Mouse (Mus musculus) kidney, embryonic 14.5 days (tissue): ENCODE measurements around the gene Myo18a. TPM values are rescaled to one million over a fixed set of nuclear protein-coding genes. Genes with fewer than 3 reads are reported as not detected.
"Not testable (repeated sequence)": the region's sequence is repeated elsewhere in the genome, so short reads cannot be mapped to it uniquely, and the experiment has no call there.

Experiments used
- ATAC-seq: fragments of 200-750 bp; cut with Nextera tagmentation; 2 replicates; pipeline ENCODE4 v1.8.0; 2017; ENCODE audit warnings: moderate number of reproducible peaks, mild to moderate bottlenecking, moderate TSS enrichment, moderate library complexity; ENCODE audit not compliant: low FRiP score, low TSS enrichment
- H3K27ac ChIP-seq: fragments of 300-500 bp; sonication (generic); 2 replicates; pipeline ENCODE4 v1.5.1; 2014; ENCODE audit warnings: low read depth, mild to moderate bottlenecking, low read length, moderate library complexity, mixed read lengths
- H3K27me3 ChIP-seq: fragments of 300-500 bp; sonication (generic); 2 replicates; pipeline ENCODE4 v1.6.1; 2014; ENCODE audit warnings: mild to moderate bottlenecking, low read length; ENCODE audit not compliant: control insufficient read depth, insufficient read depth
- H3K36me3 ChIP-seq: fragments of 300-500 bp; sonication (generic); 2 replicates; pipeline ENCODE4 v1.6.1; 2014; ENCODE audit warnings: low read length, mixed read lengths; ENCODE audit not compliant: control insufficient read depth, insufficient read depth
- H3K4me1 ChIP-seq: fragments of 300-500 bp; sonication (generic); 2 replicates; pipeline ENCODE4 v1.6.1; 2014; ENCODE audit warnings: low read length, mixed read lengths; ENCODE audit not compliant: control insufficient read depth, insufficient read depth
- H3K4me2 ChIP-seq: fragments of 300-500 bp; sonication (generic); replicated peaks from 2 replicates; pipeline ENCODE4 v1.6.1; 2014; ENCODE audit warnings: low read depth, mild to moderate bottlenecking, low read length
- H3K4me3 ChIP-seq: fragments of 300-500 bp; sonication (generic); 2 replicates; pipeline ENCODE4 v1.5.1; 2014; ENCODE audit warnings: mild to moderate bottlenecking, low read length
- H3K9ac ChIP-seq: fragments of 300-500 bp; sonication (generic); 2 replicates; pipeline ENCODE4 v1.6.1; 2014; ENCODE audit warnings: low read depth, mild to moderate bottlenecking, low read length, moderate library complexity
- H3K9me3 ChIP-seq: fragments of 300-500 bp; sonication (generic); 2 replicates; pipeline ENCODE4 v1.6.1; 2016; ENCODE audit warnings: low read length; ENCODE audit not compliant: control insufficient read depth
- WGBS: fragments of 180-500 bp; shearing (Covaris S2); extraction: QIAGEN DNeasy Blood & Tissue Kit; methylation state at CpG from one replicate; pipeline ENCODE4 v1.1.7; 2014; 5-methylcytosine and 5-hydroxymethylcytosine counted together
- polyA plus RNA-seq: library from polyadenylated mRNA; unstranded; fragments of >200 nt; fragmentation: Nextera tagmentation; extraction: Ambion mirVana; gene quantifications from 2 replicates; pipeline ENCODE4 v1.2.1, GENCODE M21; 2014

Gene Myo18a
- polyA plus RNA-seq, 1 experiment from 2014 or later, result 21.1 TPM

- ATAC-seq, result no peak
- Histone ChIP-seq H3K4me2 (no peak overlapping the region), H3K27ac (no peak overlapping the region), H3K9ac (no peak overlapping the region), H3K9me3 (no peaks in the 10 kb centered on the region), H3K27me3 (no peaks in the 10 kb centered on the region), H3K4me3 (no peak overlapping the region), H3K4me1 (no peaks in the 10 kb centered on the region), H3K36me3 (no peaks in the 10 kb centered on the region)
- 29% methylated on average over 6 of the region's 6 CpGs for WGBS
Measured at GRCm38 (mm10) chr11:77743966-77744365, 19.1 kb upstream of the Myo18a start.

GRCm38 (mm10) chr11:77746652-77747051 lies 16.4 kb upstream of the Myo18a start:
- no peaks in the 10 kb centered on the region for H3K9me3 ChIP-seq
- H3K27ac ChIP-seq, result no peak overlapping the region
- ATAC-seq, result no peak
- WGBS, result 94% methylated on average over 4 of the region's 4 CpGs
- no peaks in the 10 kb centered on the region for H3K27me3 ChIP-seq
- H3K4me3 ChIP-seq, result no peak overlapping the region
- H3K4me2 ChIP-seq, result no peak overlapping the region
- H3K4me1 ChIP-seq, result no peaks in the 10 kb centered on the region
- H3K9ac ChIP-seq, result no peak overlapping the region
- H3K36me3 ChIP-seq, result no peaks in the 10 kb centered on the region

GRCm38 (mm10) chr11:77747103-77747502 lies 15.9 kb upstream of the Myo18a start:
- not testable (repeated sequence) for ATAC-seq, H3K27ac ChIP-seq, H3K4me2 ChIP-seq, H3K9ac ChIP-seq, H3K4me3 ChIP-seq, H3K9me3 ChIP-seq, H3K27me3 ChIP-seq, H3K4me1 ChIP-seq, H3K36me3 ChIP-seq
- WGBS, result 97% methylated on average over 13 of the region's 15 CpGs

- Histone ChIP-seq H3K27ac (no peak overlapping the region), H3K4me2 (no peak overlapping the region), H3K9ac (no peak overlapping the region), H3K36me3 (no peaks in the 10 kb centered on the region), H3K27me3 (no peaks in the 10 kb centered on the region), H3K4me1 (no peaks in the 10 kb centered on the region), H3K4me3 (no peak overlapping the region), H3K9me3 (no peaks in the 10 kb centered on the region)
- ATAC-seq, result no peak
- WGBS, result 82% methylated on average over 5 of the region's 5 CpGs
Measured at GRCm38 (mm10) chr11:77748996-77749395, 14.1 kb upstream of the Myo18a start.

GRCm38 (mm10) chr11:77752525-77752924 lies 10.5 kb upstream of the Myo18a start:
- no peak overlapping the region for H3K4me2 ChIP-seq
- no peak overlapping the region for H3K27ac ChIP-seq
- no peaks in the 10 kb centered on the region for H3K9me3 ChIP-seq
- no peak overlapping the region for H3K4me3 ChIP-seq
- WGBS, result 81% methylated on average over 5 of the region's 5 CpGs
- no peak overlapping the region for H3K9ac ChIP-seq
- no peaks in the 10 kb centered on the region for H3K4me1 ChIP-seq
- no peak for ATAC-seq
- H3K27me3 ChIP-seq, result no peaks in the 10 kb centered on the region
- H3K36me3 ChIP-seq, result no peaks in the 10 kb centered on the region

GRCm38 (mm10) chr11:77753469-77753868 lies 9.6 kb upstream of the Myo18a start:
- Histone ChIP-seq H3K4me3 (no peak overlapping the region), H3K36me3 (no peaks in the 10 kb centered on the region), H3K27me3 (no peaks in the 10 kb centered on the region), H3K9ac (no peak overlapping the region), H3K27ac (no peak overlapping the region), H3K4me2 (no peak overlapping the region), H3K9me3 (no peaks in the 10 kb centered on the region), H3K4me1 (no peaks in the 10 kb centered on the region)
- 61% methylated on average over 3 of the region's 3 CpGs for WGBS
- ATAC-seq, result no peak

GRCm38 (mm10) chr11:77760031-77760430 lies 3.0 kb upstream of the Myo18a start:
- Histone ChIP-seq H3K36me3 (no peaks in the 10 kb centered on the region), H3K27me3 (no peaks in the 10 kb centered on the region), H3K9me3 (no peaks in the 10 kb centered on the region; the same call in 1 of the 2 replicates), H3K4me2 (no peak overlapping the region), H3K27ac (no peak overlapping the region), H3K9ac (no peak overlapping the region), H3K4me1 (peaks cover 12% of the 10 kb centered on the region), H3K4me3 (no peak overlapping the region)
- 85% methylated on average over 4 of the region's 4 CpGs for WGBS
- no peak for ATAC-seq

- ATAC-seq, result peak; percentile 28; the same call in 1 of the 2 replicates
- Histone ChIP-seq H3K36me3 (no peaks in the 10 kb centered on the region), H3K27ac (peak overlapping the region; percentile 77), H3K9ac (peak overlapping the region; percentile 87), H3K4me2 (peak overlapping the region; percentile 87), H3K9me3 (no peaks in the 10 kb centered on the region; the same call in 1 of the 2 replicates), H3K4me1 (peaks cover 35% of the 10 kb centered on the region), H3K4me3 (peak overlapping the region; percentile 86), H3K27me3 (no peaks in the 10 kb centered on the region)
- 6% methylated on average over 21 of the region's 26 CpGs for WGBS
Measured at GRCm38 (mm10) chr11:77763673-77764340, 761 bp downstream of the Myo18a start.

- no peak for ATAC-seq
- peak overlapping the region; percentile 78; the same call in 1 of the 2 replicates for H3K27ac ChIP-seq
- no peaks in the 10 kb centered on the region for H3K36me3 ChIP-seq
- H3K4me2 ChIP-seq, result peak overlapping the region; percentile 87
- 47% methylated on average over 9 of the region's 9 CpGs for WGBS
- no peak overlapping the region for H3K9ac ChIP-seq
- no peaks in the 10 kb centered on the region for H3K27me3 ChIP-seq
- peaks cover 41% of the 10 kb centered on the region for H3K4me1 ChIP-seq
- peak overlapping the region; percentile 86; the same call in 1 of the 2 replicates for H3K4me3 ChIP-seq
- no peaks in the 10 kb centered on the region for H3K9me3 ChIP-seq
Measured at GRCm38 (mm10) chr11:77764694-77765458, 1.8 kb downstream of the Myo18a start.
